Mouse (Mus musculus) spleen, postnatal 14 days (tissue): ENCODE data around the gene Serpinb3d.
"Not testable (repeated sequence)": the region's sequence is repeated elsewhere in the genome, so short reads cannot be mapped to it uniquely, and the experiment has no call there.

ENCODE experiments used
- DNase-seq, 2 experiments: peaks; one replicate each; pipeline ENCODE4 v3.0.0; 2021 to 2022; ENCODE audit warnings: low spot score in 2 of 2

The Serpinb3d gene

GRCm38 (mm10) chr1:107083406-107083805 lies at the start of gene Serpinb3d:
Gene Serpinb3d (minus strand): TSS chr1:107083506.
- no peak for DNase-seq

GRCm38 (mm10) chr1:107127453-107127852 lies 44.1 kb upstream of the Serpinb3d start:
- DNase-seq: not testable (repeated sequence)

GRCm38 (mm10) chr1:107098417-107098816 lies 15.1 kb upstream of the Serpinb3d start:
- no peak for DNase-seq

GRCm38 (mm10) chr1:107052203-107052602 lies 31.1 kb downstream of the Serpinb3d start, which contains the start of gene Serpinb3a:
Gene Serpinb3a (minus strand): TSS chr1:107052303.
- DNase-seq: no peak

DNA sequence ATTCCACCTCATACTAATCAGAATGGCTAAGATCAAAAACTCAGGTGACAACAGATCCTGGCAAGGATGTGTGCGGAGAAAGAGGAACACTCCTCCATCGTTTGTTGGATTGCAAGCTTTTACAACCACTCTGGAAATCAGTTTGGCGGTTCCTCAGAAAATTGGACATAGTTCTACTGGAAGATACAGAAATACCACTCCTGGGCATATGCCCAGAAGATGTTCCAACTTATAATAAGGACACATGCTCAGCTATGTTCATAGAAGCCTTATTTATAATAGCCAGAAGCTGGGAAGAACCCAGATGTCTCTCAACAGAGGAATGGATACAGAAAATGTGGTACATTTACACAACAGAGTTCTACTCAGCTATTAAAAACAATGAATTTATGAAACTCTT lies 49.1 kb downstream of the Serpinb3d start:
- DNase-seq: not testable (repeated sequence)
